Mouse (Mus musculus) bone marrow, adult 2 months (tissue): ENCODE results near the gene Wdr34. TPM values are rescaled to one million over a fixed set of nuclear protein-coding genes. Genes with fewer than 3 reads are reported as not detected.

ENCODE experiments used
- H3K27ac ChIP-seq: fragments of 200-500 bp; 2 replicates; pipeline ENCODE4 v1.5.1; 2012; ENCODE audit warnings: low read depth, mild to moderate bottlenecking, control low read depth, inconsistent platforms, low read length; ENCODE audit not compliant: control insufficient read depth, poor library complexity, insufficient read depth
- H3K4me1 ChIP-seq: fragments of 200-500 bp; 2 replicates; pipeline ENCODE4 v1.6.1; 2011; ENCODE audit warnings: low read length; ENCODE audit not compliant: control insufficient read depth, insufficient read depth
- H3K4me3 ChIP-seq: fragments of 200-500 bp; replicated peaks from 2 replicates; pipeline ENCODE3; 2011; ENCODE audit warnings: mild to moderate bottlenecking, low read depth, low read length, control low read depth; ENCODE audit not compliant: control insufficient read depth
- CTCF ChIP-seq: fragments of 200-500 bp; IDR thresholded peaks from 2 replicates; pipeline ENCODE4 v1.5.1; 2011; ENCODE audit warnings: low read length, control low read depth; ENCODE audit not compliant: control insufficient read depth, insufficient read depth
- POLR2A ChIP-seq: fragments of 200-500 bp; IDR thresholded peaks from 2 replicates; pipeline ENCODE4 v1.6.1; 2011; ENCODE audit warnings: low read depth, mild to moderate bottlenecking, control low read depth, low read length, borderline replicate concordance; ENCODE audit not compliant: control insufficient read depth
- WGBS: fragments of 180-500 bp; shearing (Covaris S2); methylation state at CpG from one replicate; pipeline ENCODE4 v1.1.7; 2018; 5-methylcytosine and 5-hydroxymethylcytosine counted together
- polyA plus RNA-seq: library from polyadenylated mRNA; stranded (reverse); fragments of >200 nt; gene quantifications from 2 replicates; pipeline ENCODE4 v1.2.4, GENCODE M21; 2011; ENCODE audit warnings: low replicate concordance; ENCODE audit not compliant: missing spikeins, insufficient read depth, insufficient read length

Gene Wdr34
- polyA plus RNA-seq, 1 experiment: 5.7 TPM

DNA sequence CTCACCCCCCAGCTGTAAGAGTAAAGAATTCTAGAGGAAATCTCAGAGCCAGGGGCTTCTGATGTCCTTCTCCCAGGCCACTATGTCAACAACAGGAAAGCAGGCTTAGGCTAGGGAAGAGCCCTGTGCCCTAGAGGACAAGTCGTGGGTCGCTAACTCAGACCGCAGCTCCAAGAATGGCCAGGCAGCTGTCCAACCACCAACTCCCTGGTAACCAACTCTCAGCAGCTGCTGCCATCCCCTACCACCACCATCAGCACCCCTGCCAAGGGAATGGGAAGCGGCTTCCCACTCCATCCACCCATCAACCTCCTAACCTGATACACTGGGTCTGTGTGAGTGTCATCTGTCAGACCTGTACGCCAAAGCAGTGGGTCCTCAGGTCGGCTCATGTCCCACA is 15.7 kb downstream of the Wdr34 start:
- no peak for TF ChIP-seq CTCF
- no peak for TF ChIP-seq POLR2A
- no peaks in the 10 kb centered on the region for H3K4me1 ChIP-seq
- no peak overlapping the region for H3K27ac ChIP-seq
- H3K4me3 ChIP-seq: no peak overlapping the region
- 87% methylated on average over 6 of the region's 6 CpGs for WGBS

DNA sequence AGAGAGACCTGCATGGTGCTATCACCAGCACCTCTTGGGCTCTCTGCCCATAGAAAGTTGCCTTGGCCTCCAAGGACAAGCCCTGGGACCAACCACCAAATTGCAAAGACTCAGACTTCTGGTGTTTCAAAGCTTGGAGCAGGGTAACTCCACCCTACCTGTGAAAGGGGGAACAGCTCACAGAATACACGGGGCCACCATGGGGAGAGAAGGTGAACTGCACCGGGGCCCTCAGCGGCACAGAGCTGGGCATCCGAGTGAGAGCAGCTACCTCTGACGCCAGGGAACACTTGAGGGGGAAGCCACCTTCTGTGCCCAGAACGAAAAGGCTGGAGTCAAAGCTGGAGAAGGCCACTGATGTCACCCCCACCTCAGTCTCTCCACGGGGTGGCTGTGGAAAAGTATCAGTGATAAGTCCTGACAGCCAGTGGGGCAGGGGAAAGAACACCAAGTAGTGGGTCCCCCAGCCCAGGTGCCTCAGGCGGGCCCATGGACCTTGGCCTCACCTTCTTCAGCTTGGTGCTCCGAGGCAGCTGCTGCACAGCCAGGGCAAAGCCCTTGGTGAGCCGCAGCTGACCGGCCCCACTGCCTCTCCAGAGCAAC is 16.3 kb downstream of the Wdr34 start:
- TF ChIP-seq POLR2A: no peak
- peak; percentile 10; the same call in 1 of the 2 replicates for TF ChIP-seq CTCF
- WGBS: 63% methylated on average over 11 of the region's 11 CpGs
- H3K27ac ChIP-seq: no peak overlapping the region
- H3K4me3 ChIP-seq: no peak overlapping the region
- no peaks in the 10 kb centered on the region for H3K4me1 ChIP-seq

DNA sequence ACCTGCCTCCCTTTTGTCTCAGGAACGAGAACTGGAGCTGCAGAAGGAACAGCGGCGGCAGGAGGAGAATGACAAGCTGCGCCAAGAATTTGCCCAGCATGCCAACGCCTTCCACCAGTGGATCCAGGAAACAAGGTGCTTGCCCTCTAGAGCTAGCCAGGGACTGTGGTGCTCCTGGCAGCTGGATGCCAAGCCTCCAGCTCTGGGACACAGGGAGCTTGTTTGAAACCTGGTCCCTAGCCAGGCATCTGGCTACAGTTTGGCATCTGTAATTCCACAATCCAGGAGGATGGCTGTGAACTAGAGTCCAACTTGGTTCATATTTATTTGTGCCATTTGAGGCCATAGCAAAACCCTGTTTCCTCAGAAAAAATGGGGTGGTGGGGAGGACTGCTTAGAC is 21.7 kb downstream of the Wdr34 start:
- Histone ChIP-seq H3K4me1 (no peaks in the 10 kb centered on the region), H3K27ac (no peak overlapping the region), H3K4me3 (no peak overlapping the region)
- WGBS: 88% methylated on average over 5 of the region's 5 CpGs
- no peak for TF ChIP-seq CTCF
- no peak for TF ChIP-seq POLR2A

DNA sequence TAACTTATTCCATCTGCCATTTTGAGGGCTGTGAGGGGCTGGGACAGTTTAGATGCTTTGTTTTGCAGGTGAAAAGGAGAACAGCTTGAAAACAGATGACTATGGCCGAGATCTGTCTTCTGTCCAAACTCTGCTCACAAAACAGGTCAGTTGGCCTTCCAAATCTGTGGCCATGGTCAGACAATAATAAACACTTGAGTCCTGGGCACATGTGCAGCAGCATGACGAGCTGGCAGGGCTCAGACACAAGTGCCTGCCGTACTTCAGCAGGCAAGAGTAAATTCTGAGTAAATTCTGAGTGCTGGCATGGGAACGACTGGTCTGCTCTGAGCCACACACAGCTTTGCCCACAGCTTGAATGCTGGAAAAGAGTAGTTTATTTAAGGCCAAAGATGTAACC is 23.2 kb downstream of the Wdr34 start:
- H3K27ac ChIP-seq: no peak overlapping the region
- 84% methylated on average over 4 of the region's 4 CpGs for WGBS
- no peaks in the 10 kb centered on the region for H3K4me1 ChIP-seq
- no peak overlapping the region for H3K4me3 ChIP-seq
- TF ChIP-seq POLR2A (no peak), CTCF (no peak)

DNA sequence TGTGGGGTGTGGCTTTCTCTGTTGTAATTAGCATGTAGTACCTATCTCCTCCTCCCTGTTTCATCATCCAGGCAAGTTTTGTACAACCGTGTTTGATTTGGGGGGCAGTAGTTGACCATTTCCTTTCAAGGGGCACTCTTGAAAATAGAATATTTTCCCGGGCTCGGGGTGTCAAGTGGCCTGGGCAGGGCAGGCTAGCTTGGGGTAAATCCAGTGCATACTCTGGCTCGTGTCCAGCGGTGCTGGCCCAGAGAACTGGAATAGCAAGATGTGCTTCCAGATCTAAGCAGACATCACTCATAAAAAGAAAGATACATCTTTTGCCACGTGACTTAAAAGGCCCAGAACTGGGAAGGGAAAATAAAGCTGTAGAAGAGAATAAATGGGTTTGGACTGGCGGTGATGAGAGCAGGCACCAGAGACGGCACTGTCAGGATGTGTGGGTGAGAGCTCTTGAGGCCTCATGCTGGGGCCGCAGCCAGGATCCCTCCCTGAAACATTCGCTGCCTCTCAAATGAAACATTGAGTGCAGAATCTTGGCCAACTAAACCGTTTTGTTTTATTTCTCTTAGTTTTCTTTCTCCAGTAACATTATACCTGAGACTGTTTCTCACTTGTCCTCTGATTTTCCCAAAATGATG is 34.2 kb downstream of the Wdr34 start:
- no peak overlapping the region for H3K27ac ChIP-seq
- TF ChIP-seq POLR2A (no peak), CTCF (no peak)
- no peaks in the 10 kb centered on the region for H3K4me1 ChIP-seq
- 87% methylated on average over 11 of the region's 11 CpGs for WGBS
- no peak overlapping the region for H3K4me3 ChIP-seq

DNA sequence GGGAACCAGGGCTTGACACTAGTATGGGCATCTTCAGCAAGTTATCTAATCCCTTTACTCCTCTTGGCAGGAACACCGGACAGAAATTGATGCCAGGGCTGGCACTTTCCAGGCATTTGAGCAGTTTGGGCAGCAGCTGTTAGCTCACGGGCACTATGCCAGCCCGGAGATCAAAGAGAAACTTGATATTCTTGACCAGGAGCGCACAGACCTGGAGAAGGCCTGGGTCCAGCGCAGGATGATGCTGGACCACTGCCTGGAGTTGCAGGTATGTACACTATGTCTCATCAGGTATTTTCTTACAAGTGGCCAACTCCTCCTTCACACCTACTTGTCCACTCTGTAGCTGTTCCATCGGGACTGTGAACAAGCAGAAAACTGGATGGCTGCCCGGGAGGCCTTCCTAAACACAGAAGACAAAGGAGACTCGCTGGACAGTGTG is 37.8 kb downstream of the Wdr34 start:
- no peaks in the 10 kb centered on the region for H3K4me1 ChIP-seq

DNA sequence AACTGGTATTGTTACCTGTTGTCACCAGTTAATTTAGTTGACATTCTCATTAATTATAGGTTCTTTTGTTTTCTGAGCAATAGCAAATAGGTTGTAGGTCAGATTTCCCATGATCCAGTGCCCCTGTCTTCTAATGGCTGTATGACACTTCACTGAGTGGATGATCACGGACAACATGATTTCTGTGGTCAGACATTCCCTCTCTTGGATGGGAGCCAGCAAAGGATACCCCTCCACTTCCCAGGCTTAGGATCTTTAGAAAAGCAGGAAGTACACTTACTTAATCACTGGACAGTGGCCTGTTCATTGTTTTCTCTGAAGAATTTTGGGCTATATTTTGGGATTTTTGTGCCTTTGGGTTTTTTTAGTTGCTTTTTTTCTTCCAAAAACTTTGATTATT is 39.6 kb downstream of the Wdr34 start:
- no peak for TF ChIP-seq CTCF
- TF ChIP-seq POLR2A: no peak
- Histone ChIP-seq H3K27ac (no peak overlapping the region), H3K4me3 (no peak overlapping the region), H3K4me1 (no peaks in the 10 kb centered on the region)
- 71% methylated on average over 1 of the region's 1 CpGs for WGBS

More for the DNA sequence above, 37.8 kb downstream of the Wdr34 start:
- H3K4me3 ChIP-seq: no peak overlapping the region
- WGBS: 82% methylated on average over 8 of the region's 8 CpGs
- H3K27ac ChIP-seq: no peak overlapping the region
- TF ChIP-seq POLR2A: no peak

DNA sequence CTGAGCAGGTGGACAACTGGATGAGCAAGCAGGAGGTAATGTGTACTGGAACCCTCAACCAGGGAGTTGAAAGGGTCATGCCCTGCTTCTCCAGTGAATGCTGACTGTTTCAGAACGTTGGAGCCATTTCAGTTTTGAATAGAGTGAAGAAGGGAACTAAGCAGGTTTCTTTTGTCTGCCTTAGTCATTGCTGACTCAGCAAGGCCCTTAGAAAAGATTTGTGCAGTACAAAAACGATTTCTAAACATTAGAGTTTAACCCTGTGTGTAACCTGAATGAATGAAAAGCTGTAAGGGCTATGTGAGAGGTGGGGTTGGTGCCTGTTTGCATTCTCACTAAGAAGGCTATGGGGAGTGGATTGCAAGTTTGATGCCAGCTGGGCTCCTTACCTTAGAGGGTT is 56.7 kb downstream of the Wdr34 start:
- 40% methylated on average over 2 of the region's 2 CpGs for WGBS
- TF ChIP-seq CTCF (no peak), POLR2A (no peak)
- H3K4me1 ChIP-seq: no peaks in the 10 kb centered on the region
- no peak overlapping the region for H3K27ac ChIP-seq
- H3K4me3 ChIP-seq: no peak overlapping the region

Other genes starting within 250 kb of the Wdr34 start
- gene Slc27a4, start 246.2 kb downstream of the Wdr34 start, polyA plus RNA-seq: 9.7 and 30.6 TPM in 2 replicates
- gene Urm1, start 228.8 kb downstream of the Wdr34 start, polyA plus RNA-seq: 14.8 and 22.3 TPM in 2 replicates
- 8.8 and 12.9 TPM in 2 replicates for gene Cercam, start 179.7 kb downstream of the Wdr34 start, polyA plus RNA-seq
- 55.1 and 78.8 TPM in 2 replicates for gene Odf2, start 159.7 kb downstream of the Wdr34 start, polyA plus RNA-seq
- gene Gle1, start 113.5 kb downstream of the Wdr34 start, polyA plus RNA-seq: 14.8 and 16.6 TPM in 2 replicates
- gene Sptan1, start 83.3 kb downstream of the Wdr34 start, polyA plus RNA-seq: 13.8 and 23.4 TPM in 2 replicates
- 140 and 230 TPM in 2 replicates for gene Set, start 8.5 kb upstream of the Wdr34 start, polyA plus RNA-seq
- 5.0 and 8.1 TPM in 2 replicates for gene Pkn3, start 28.8 kb upstream of the Wdr34 start, polyA plus RNA-seq
- 7.0 and 17.4 TPM in 2 replicates for gene Zdhhc12, start 44.8 kb upstream of the Wdr34 start, polyA plus RNA-seq
- 12.3 and 24.8 TPM in 2 replicates for gene Zer1, start 75.7 kb upstream of the Wdr34 start, polyA plus RNA-seq
- gene Tbc1d13, start 84.9 kb upstream of the Wdr34 start, polyA plus RNA-seq: 17.1 and 27.3 TPM in 2 replicates
- gene Endog, start 122.6 kb upstream of the Wdr34 start, polyA plus RNA-seq: 4.6 and 8.6 TPM in 2 replicates
- gene Spout1, start 129.6 kb upstream of the Wdr34 start, polyA plus RNA-seq: 11.0 and 24.6 TPM in 2 replicates
- 4.2 and 6.5 TPM in 2 replicates for gene Kyat1, start 157.0 kb upstream of the Wdr34 start, polyA plus RNA-seq
- gene Lrrc8a, start 188.8 kb upstream of the Wdr34 start, polyA plus RNA-seq: 7.1 and 11.5 TPM in 2 replicates
- gene Gm28035, start 191.7 kb upstream of the Wdr34 start, polyA plus RNA-seq: 2.5 TPM in 1 of 2 replicates, not detected in the other
- gene Phyhd1, start 217.3 kb upstream of the Wdr34 start, polyA plus RNA-seq: 15.4 and 23.0 TPM in 2 replicates
- 8.7 TPM in 1 of 2 replicates, not detected in the other for gene Gm28038, start 232.2 kb upstream of the Wdr34 start, polyA plus RNA-seq
- gene Dolk, start 237.5 kb upstream of the Wdr34 start, polyA plus RNA-seq: 4.6 and 8.1 TPM in 2 replicates
- gene Nup188, start 237.5 kb upstream of the Wdr34 start, polyA plus RNA-seq: 9.5 and 27.3 TPM in 2 replicates